Mouse (Mus musculus) heart, adult 2 months (tissue): ENCODE data around the gene Gm20388.
A peak's percentile ranks its signal among the peaks of the same experiment; 100 is the strongest.

Source experiments
- CTCF ChIP-seq: fragments of 200-600 bp; IDR thresholded peaks from 2 replicates; pipeline ENCODE4 v1.8.1; 2022; ENCODE audit warnings: antibody characterized with exemption, mild to moderate bottlenecking, moderate library complexity
- POLR2A ChIP-seq: fragments of 200-500 bp; IDR thresholded peaks from 2 replicates; pipeline ENCODE4 v1.6.1; 2011; ENCODE audit warnings: mild to moderate bottlenecking, low read depth, low read length, control low read depth; ENCODE audit not compliant: insufficient read depth

- peak; percentile 53 for TF ChIP-seq POLR2A
- TF ChIP-seq CTCF: no peak
Measured at GRCm38 (mm10) chr8:123805718-123806373, 3895.2 kb downstream of the Gm20388 start, which contains the start of gene Rab4a.
